Comparison of ENCODE assay signal across 22 mouse cellular contexts in the genomic region with DNA sequence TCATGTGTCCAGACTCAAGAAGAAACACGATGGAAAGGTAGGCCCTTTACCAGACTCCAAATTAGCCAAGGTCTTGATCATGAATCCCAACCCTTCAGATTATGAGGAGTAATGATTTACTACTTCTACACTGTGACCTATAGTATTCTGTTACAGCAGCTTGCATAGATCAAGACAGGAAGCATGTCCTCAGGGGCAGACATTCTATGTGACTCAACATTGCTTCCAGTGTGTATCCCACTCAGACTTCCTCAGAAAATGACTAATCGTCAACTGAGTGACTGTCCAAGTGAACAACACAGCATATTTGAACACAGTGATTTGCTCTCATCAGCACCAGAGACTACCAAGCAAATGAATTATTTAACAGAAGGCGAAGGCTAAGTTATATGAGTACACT.
DNase-seq lines count a peak whose midpoint lies in the region; ATAC-seq and TF ChIP-seq lines count a peak whose summit lies in the region.
"Had no signal": no experiment of that assay in that cellular context is flagged by ENCODE, and none has a peak within 500 bp of the region (broad histone marks: within the 10 kb centered on the region; RNA-seq: fewer than 3 reads in every experiment).

No protein-coding gene starts in this region.

- H3K36me3 ChIP-seq in kidney, postnatal 0 days (ENCODE audit: insufficient read depth, low read length) = no peaks in the 10 kb centered on the region
- H3K36me3 ChIP-seq: embryonic facial prominence, embryonic 13.5 days; embryonic facial prominence, embryonic 15.5 days; forebrain, embryonic 10.5 days; forebrain, embryonic 12.5 days had no signal

- H3K4me3 ChIP-seq in kidney, postnatal 0 days (replicated peaks; ENCODE audit: low read depth, low read length) = no peak overlapping the region
- H3K4me3 ChIP-seq: embryonic facial prominence, embryonic 13.5 days; embryonic facial prominence, embryonic 15.5 days; erythroblast, embryonic 14.5 days; forebrain, embryonic 10.5 days; forebrain, embryonic 12.5 days had no signal

- H3K9me3 ChIP-seq in kidney, postnatal 0 days (replicated peaks; ENCODE audit: low read length) = no peaks in the 10 kb centered on the region
- H3K9me3 ChIP-seq: embryonic facial prominence, embryonic 13.5 days; embryonic facial prominence, embryonic 15.5 days; forebrain, embryonic 10.5 days; forebrain, embryonic 12.5 days had no signal

- WGBS in kidney, postnatal 0 days = 70% methylated on average over 3 of the region's 3 CpGs

- H3K4me2 ChIP-seq in kidney, postnatal 0 days (ENCODE audit: low read length) = no peak overlapping the region
- H3K4me2 ChIP-seq: embryonic facial prominence, embryonic 13.5 days; embryonic facial prominence, embryonic 15.5 days; forebrain, embryonic 12.5 days had no signal

- no peak for TF ChIP-seq CTCF in kidney, postnatal 0 days (IDR thresholded peaks at IDR 0.05; ENCODE audit: low read depth)

- DNase-seq in frontal cortex, postnatal 10 days (ENCODE audit: low spot score in 2 of 2) = no peak
- DNase-seq in kidney, postnatal 0 days (ENCODE audit: low spot score) = peak; percentile 25
- no peak for DNase-seq in kidney, postnatal 36 days
- peak; percentile 50 for DNase-seq in brain, adult 2 months (ENCODE audit: low read depth, low spot score)
- DNase-seq in embryo, embryonic 11 days = no peak
- DNase-seq: adrenal gland, adult 8-10 months; adrenal gland, postnatal 14 days; adrenal gland, postnatal 36 days; cerebellum, adult 11-12 months; cerebellum, adult 2 months; cerebellum, adult 9-10 months; cerebellum, postnatal 10 days; cerebellum, postnatal 25 days had no signal

- H3K9ac ChIP-seq in kidney, postnatal 0 days (ENCODE audit: low read depth, low read length) = no peak overlapping the region
- H3K9ac ChIP-seq: embryonic facial prominence, embryonic 13.5 days; embryonic facial prominence, embryonic 15.5 days; forebrain, embryonic 12.5 days had no signal

- H3K27ac ChIP-seq in kidney, postnatal 0 days = no peak overlapping the region
- H3K27ac ChIP-seq: embryonic facial prominence, embryonic 13.5 days; embryonic facial prominence, embryonic 15.5 days; forebrain, embryonic 10.5 days; forebrain, embryonic 12.5 days had no signal

- ATAC-seq in frontal cortex, adult (ENCODE audit: low TSS enrichment) = peak; percentile 20; the same call in 1 of the 2 replicates
- no peak for ATAC-seq in kidney, postnatal 0 days (replicated peaks; ENCODE audit: low FRiP score, low read depth)
- ATAC-seq: activated CD4-positive, CD25-positive, alpha-beta regulatory T cell, adult 4 months; forebrain, embryonic 14.5 days; forebrain, embryonic 16.5 days had no signal

- H3K4me1 ChIP-seq in kidney, postnatal 0 days (replicated peaks; ENCODE audit: insufficient read depth, low read length) = no peaks in the 10 kb centered on the region
- H3K4me1 ChIP-seq: embryonic facial prominence, embryonic 13.5 days; embryonic facial prominence, embryonic 15.5 days; forebrain, embryonic 12.5 days had no signal

- H3K27me3 ChIP-seq in kidney, postnatal 0 days (ENCODE audit: insufficient read depth, low read length) = no peaks in the 10 kb centered on the region
- H3K27me3 ChIP-seq: embryonic facial prominence, embryonic 13.5 days; embryonic facial prominence, embryonic 15.5 days; forebrain, embryonic 12.5 days had no signal

Comparison
In these comparisons a context has a peak if more than half of its experiments do, and no peak if none do; other contexts are left out.
1. DNase-seq: peak in kidney, postnatal 0 days (single experiment) and brain, adult 2 months (single experiment); none in frontal cortex, postnatal 10 days (0 of 2), kidney, postnatal 36 days (0 of 2) and embryo, embryonic 11 days (single experiment).